Mouse (Mus musculus) spleen, postnatal 36 days (tissue): ENCODE measurements around the gene Trappc4.
A peak's percentile ranks its signal among the peaks of the same experiment; 100 is the strongest.
"Not testable (repeated sequence)": the region's sequence is repeated elsewhere in the genome, so short reads cannot be mapped to it uniquely, and the experiment has no call there.

ENCODE experiments used
- DNase-seq, 2 experiments: peaks; one replicate each; pipeline ENCODE4 v3.0.0; 2022; ENCODE audit warnings: low spot score in 2 of 2, mixed read lengths in 1 of 2

Trappc4 gene

GRCm38 (mm10) chr9:44407752-44408097 lies 325 bp upstream of the Trappc4 start:
- DNase-seq, result no peak

DNA sequence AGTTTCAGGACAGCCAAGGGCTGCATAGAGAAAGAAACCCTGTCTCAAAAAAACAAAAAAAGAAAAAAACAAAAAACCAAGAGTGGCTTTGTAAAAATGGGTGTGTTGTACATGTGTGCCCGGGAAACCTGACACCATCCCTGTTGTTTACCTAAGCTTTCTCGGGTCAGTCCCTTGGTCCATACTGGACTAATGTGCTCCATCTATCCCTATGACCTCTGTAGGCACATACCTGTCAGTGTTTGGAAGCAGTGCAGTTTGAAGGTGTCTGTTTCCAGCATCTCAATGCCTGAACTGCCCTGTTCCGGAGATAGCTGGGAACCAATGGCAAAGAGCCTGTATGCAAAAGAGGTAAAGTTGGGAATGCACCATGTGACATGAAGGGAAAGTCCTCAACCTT lies 2.4 kb downstream of the Trappc4 start:
- DNase-seq, result no peak

DNA sequence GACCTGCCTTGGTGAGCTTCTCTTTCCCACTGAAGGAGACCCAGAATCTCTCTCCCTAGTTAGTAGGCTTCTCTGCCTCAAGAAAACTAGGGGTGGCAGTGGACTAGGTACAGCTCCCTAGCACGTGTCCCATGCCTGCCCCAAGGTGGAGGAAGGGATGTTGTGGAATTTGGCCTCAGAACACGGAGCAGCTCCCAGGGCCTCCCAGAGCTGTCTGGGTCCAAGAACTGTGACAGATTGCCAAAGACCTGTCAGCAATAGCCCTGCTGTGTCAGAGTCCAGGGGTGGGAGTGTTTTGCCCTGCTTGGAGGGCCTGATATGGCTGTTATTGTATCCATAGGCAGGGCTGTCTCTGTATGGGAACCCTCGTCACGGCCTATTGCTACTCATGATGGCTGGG lies 6.3 kb downstream of the Trappc4 start:
- no peak for DNase-seq

- DNase-seq, result no peak
These were observed 7.6 kb downstream of the Trappc4 start for GRCm38 (mm10) chr9:44399795-44400114.

- no peak for DNase-seq
These were observed 8.1 kb downstream of the Trappc4 start for GRCm38 (mm10) chr9:44399114-44399794.

DNA sequence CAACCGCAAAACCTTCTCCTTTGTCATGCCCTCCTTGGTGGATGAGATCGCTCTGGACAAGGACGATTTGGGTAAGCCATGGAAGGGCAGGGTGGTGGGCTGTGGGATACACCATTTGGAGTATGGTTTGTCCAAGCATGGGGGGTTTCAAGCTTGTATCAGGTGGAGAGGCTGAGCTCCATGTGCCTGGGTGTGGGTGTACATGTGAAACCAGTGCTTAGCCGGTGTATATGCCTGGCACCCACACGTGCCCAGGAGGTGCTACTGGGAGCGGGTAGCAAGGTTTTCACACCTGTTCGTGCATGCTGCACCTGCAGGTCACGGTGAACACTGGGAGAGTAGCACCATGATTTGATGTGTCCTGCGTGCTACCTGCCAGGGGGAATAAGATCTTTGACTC lies 8.8 kb downstream of the Trappc4 start:
- no peak for DNase-seq

DNA sequence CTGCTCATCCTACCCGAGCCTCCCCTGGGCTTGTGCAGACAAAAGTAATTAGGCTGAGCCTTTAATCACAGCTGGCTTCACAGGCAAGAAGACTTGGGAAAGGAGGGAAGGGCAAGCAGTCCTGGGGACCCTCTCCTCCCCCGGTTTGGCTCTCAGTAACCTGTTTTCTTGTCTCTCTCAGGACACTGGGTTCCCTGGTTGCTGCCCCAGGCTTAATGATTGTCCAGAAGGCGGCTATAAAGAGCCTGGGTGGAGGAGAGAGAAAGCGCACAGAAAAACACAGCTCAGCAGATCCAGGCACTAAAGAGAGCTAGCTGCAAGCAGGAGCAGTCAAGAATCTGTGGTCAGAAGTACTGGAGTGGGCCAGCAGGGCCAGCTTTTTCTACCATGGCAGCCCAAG lies 9.3 kb downstream of the Trappc4 start:
- DNase-seq, result no peak

- peak; percentile 98 for DNase-seq
These were observed 10.6 kb downstream of the Trappc4 start, which contains the start of gene Slc37a4 for GRCm38 (mm10) chr9:44396684-44397411. TSS of gene Slc37a4 (plus strand) at chr9:44396852.

DNA sequence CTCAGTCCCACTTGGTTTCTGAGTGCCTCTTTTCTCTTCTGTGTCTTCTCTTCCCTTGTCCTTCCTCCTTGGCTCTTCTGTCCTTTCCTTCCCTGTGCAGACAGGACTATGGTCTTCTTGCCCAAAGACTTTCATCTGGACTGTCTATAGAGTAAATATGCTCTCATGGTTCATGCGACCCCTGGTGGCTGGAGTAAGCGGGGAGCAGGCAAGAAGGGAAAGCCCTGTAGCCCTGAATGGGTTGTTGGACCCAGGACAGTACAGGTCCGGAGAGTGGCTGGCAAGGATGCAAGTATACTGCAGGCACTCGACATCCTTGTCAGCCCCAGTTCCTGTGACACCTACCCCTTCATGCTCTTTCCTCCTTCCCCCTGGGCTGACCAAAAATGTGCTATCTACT lies 15.9 kb downstream of the Trappc4 start:
- DNase-seq, result peak; percentile 65 to 74

DNA sequence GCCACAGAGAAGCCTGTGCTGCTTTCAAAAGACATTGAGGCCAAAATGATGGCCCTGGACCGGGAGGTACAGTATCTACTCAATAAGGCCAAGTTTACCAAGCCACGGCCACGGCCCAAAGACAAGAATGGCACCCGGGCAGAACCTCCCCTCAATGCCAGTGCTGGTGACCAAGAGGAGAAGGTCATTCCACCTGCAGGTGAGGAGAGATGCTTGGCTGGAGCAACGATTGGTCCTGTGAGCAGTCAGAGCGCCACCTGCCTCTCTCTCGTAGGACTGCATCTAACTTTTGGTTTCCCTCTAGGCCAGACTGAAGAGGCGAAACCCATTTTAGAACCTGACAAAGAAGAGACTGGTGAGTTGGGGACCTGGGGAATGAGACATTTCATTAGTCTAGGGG lies 18.1 kb downstream of the Trappc4 start:
- DNase-seq, result peak; percentile 29 to 48

DNA sequence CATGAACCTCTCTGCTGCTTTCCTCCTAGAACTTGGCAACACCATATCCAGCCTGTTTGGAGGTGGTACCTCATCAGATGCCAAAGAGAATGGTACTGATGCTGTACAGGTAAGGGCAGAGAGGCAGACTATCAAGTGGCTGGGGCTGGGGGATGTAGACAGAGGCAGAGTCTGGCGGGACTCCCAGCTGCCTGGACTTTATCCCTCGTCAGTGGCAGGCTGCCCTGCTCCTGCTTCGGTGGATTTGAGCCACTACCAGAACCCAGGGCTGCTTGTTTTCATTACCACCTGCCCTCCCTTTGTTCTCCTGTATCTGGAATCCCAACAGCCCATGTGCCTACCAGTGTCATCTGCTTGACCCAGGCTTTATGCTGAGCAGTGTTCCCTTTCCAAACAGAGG lies 20.2 kb downstream of the Trappc4 start:
- DNase-seq, result no peak

- DNase-seq, result no peak
These were observed 22.8 kb downstream of the Trappc4 start for GRCm38 (mm10) chr9:44384596-44384995.

DNA sequence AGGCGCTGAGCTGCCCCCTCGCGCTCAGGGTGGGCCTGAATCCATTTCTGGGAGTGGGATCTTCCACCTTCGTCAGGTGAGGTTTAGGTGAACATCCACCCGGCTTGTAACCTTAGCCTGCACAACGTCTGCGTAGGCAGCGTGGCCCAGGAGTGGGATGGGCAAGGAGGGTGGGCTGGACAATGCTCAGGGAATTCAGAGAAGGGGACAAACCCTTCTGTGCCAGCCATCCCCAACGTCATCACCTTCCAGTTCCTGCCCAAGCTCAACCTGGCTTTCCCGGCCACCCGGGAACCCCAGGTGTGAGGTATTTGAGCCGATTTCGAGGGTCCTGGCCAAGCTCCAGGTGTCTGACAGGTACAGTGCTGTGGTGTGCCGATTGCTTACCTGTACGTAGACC lies 27.5 kb downstream of the Trappc4 start:
- DNase-seq, result no peak

GRCm38 (mm10) chr9:44379054-44379834 lies 28.2 kb downstream of the Trappc4 start, which contains the start of gene Hyou1:
TSS of gene Hyou1 (plus strand) at chr9:44379490.
- DNase-seq, result peak; percentile 99

DNA sequence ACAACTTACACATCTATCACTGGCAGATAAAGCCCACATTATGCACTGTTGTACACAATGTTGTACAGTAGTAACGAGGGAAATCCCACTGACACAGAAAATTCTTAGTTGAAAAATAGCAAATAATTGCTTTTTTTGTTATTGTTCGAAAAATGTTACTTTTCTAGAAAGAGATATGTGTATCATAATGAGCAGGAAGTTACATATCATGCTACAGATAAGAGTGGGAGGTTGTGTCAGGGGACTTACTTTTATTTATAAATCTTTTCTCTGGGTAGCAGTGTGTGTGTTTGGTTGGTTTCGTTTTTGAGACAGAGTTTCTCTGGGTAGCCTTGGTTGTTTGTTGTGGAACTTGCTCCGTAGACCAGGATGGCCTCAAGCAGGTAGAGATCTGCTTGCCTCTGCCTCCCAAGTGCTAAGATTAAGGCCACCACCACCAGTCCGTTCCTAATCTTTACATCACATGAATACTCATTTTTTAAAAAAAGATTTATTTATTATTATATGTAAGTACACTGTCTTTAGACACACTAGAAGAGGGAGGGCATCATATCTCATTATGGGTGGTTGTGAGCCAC lies 29.2 kb downstream of the Trappc4 start:
- no peak for DNase-seq

- not testable (repeated sequence) for DNase-seq
These were observed 30.1 kb downstream of the Trappc4 start for GRCm38 (mm10) chr9:44377335-44377734.

DNA sequence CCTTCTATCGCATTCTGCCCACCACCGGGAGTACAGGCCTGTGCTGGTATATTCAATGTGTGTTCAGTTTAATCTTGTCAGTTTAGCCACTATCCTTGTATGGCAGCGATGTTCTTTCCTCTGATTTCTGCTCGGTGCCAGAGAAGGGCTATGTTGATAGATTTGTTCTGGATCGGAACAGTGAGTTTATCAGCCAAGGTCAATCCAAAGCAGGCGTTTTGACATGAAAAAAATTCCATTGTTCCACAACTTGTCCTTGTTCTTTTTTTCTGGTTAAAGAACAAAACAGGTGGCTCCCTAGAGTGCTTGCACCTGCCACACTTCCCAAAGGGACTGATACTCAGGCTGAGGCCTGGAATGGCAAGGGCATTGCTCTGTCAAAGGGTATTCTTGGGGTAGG lies 31.3 kb downstream of the Trappc4 start:
- DNase-seq, result no peak

- no peak for DNase-seq
These were observed 34.0 kb downstream of the Trappc4 start for GRCm38 (mm10) chr9:44373386-44373785.

GRCm38 (mm10) chr9:44364480-44364879 lies 42.9 kb downstream of the Trappc4 start:
- DNase-seq, result no peak

GRCm38 (mm10) chr9:44361931-44362330 lies 45.5 kb downstream of the Trappc4 start:
- not testable (repeated sequence) for DNase-seq

- peak; percentile 94 to 95 for DNase-seq
These were observed 46.0 kb downstream of the Trappc4 start, which contains the start of gene Vps11 for GRCm38 (mm10) chr9:44361190-44361917. TSS of gene Vps11 (minus strand) at chr9:44361670.

GRCm38 (mm10) chr9:44357207-44357606 lies 50.2 kb downstream of the Trappc4 start:
- DNase-seq, result peak in 1 of 2 experiments; percentile 53
